Comparison of ENCODE assay signal across 9 mouse cellular contexts in genomic region chr1:165765041-165765440, GRCm38 (mm10). TPM values are rescaled to one million over a fixed set of nuclear protein-coding genes. Genes with fewer than 3 reads are reported as not detected.
A peak's percentile ranks its signal among the peaks of the same experiment; 100 is the strongest.
DNase-seq lines count a peak whose midpoint lies in the region; ATAC-seq and TF ChIP-seq lines count a peak whose summit lies in the region.
"Had no signal": no experiment of that assay in that cellular context is flagged by ENCODE, and none has a peak within 500 bp of the region (broad histone marks: within the 10 kb centered on the region; RNA-seq: fewer than 3 reads in every experiment).

No protein-coding gene starts in this region.

- intact Hi-C loops in left cerebral cortex, adult 2 months (cut with DNase I) = no loop called here

- 0 out of 2 replicates have a peak, but pooled peaks have one; percentile 0 for TF ChIP-seq CTCF in bone marrow, adult 2 months (IDR thresholded peaks at IDR 0.05; ENCODE audit: control insufficient read depth, insufficient read depth, low read length)
- TF ChIP-seq CTCF in liver, postnatal 0 days (IDR thresholded peaks at IDR 0.05; ENCODE audit: low read depth) = no peak
- no peak for TF ChIP-seq CTCF in left cerebral cortex, adult 2 months (IDR thresholded peaks at IDR 0.05)

- no peak for ATAC-seq in hindbrain, embryonic 13.5 days (ENCODE audit: low FRiP score)
- no peak for ATAC-seq in hindbrain, embryonic 16.5 days
- no peak for ATAC-seq in heart, embryonic 16.5 days (replicated peaks; ENCODE audit: extremely low read depth, insufficient read depth, low FRiP score)
- no peak for ATAC-seq in liver, postnatal 0 days
- ATAC-seq: Patski had no signal

- no peaks in the 10 kb centered on the region for H3K36me3 ChIP-seq in hindbrain, embryonic 13.5 days
- no peaks in the 10 kb centered on the region for H3K36me3 ChIP-seq in hindbrain, embryonic 16.5 days (ENCODE audit: control insufficient read depth, insufficient read depth, low read length)
- H3K36me3 ChIP-seq in heart, embryonic 16.5 days (ENCODE audit: control insufficient read depth, insufficient read depth) = no peaks in the 10 kb centered on the region
- peaks cover 6% of the 10 kb centered on the region; the same call in 1 of the 2 replicates for H3K36me3 ChIP-seq in liver, postnatal 0 days (replicated peaks; ENCODE audit: insufficient read depth, low read length)

- no peaks in the 10 kb centered on the region for H3K9me3 ChIP-seq in hindbrain, embryonic 13.5 days
- H3K9me3 ChIP-seq in hindbrain, embryonic 16.5 days (ENCODE audit: control insufficient read depth, low read length) = no peaks in the 10 kb centered on the region
- H3K9me3 ChIP-seq in heart, embryonic 16.5 days (replicated peaks; ENCODE audit: control insufficient read depth, low read length) = no peaks in the 10 kb centered on the region
- H3K9me3 ChIP-seq in liver, postnatal 0 days (ENCODE audit: low read length) = no peaks in the 10 kb centered on the region

- H3K4me2 ChIP-seq in hindbrain, embryonic 13.5 days = no peak overlapping the region
- no peak overlapping the region for H3K4me2 ChIP-seq in hindbrain, embryonic 16.5 days (ENCODE audit: low read length)
- peak overlapping the region; percentile 94 for H3K4me2 ChIP-seq in heart, embryonic 16.5 days (ENCODE audit: low read depth, low read length)
- peak overlapping the region; percentile 91 for H3K4me2 ChIP-seq in liver, postnatal 0 days (ENCODE audit: low read depth, low read length)

- H3K27ac ChIP-seq in hindbrain, embryonic 13.5 days = no peak overlapping the region
- no peak overlapping the region for H3K27ac ChIP-seq in hindbrain, embryonic 16.5 days (ENCODE audit: low read depth, low read length)
- H3K27ac ChIP-seq in bone marrow, adult 2 months (ENCODE audit: control insufficient read depth, insufficient read depth, low read depth, low read length, poor library complexity) = peak overlapping the region; percentile 90
- no peak overlapping the region for H3K27ac ChIP-seq in heart, embryonic 16.5 days (ENCODE audit: low read length)
- H3K27ac ChIP-seq in liver, postnatal 0 days (ENCODE audit: low read depth) = peak overlapping the region; percentile 99
- no peak overlapping the region for H3K27ac ChIP-seq in left cerebral cortex, adult 2 months

- DNase-seq in liver, postnatal 0 days = no peak
- DNase-seq in retina, postnatal 1 day = no peak
- DNase-seq in left cerebral cortex, adult 2 months (ENCODE audit: extremely low spot score in 1 of 2, low spot score in 2 of 2) = no peak
- DNase-seq: cerebellum, adult 2 months had no signal

- no peak for TF ChIP-seq EP300 in liver, postnatal 0 days (IDR thresholded peaks at IDR 0.05; ENCODE audit: low read depth)

- 86% methylated on average over 11 of the region's 11 CpGs for WGBS in hindbrain, embryonic 13.5 days
- 89% methylated on average over 11 of the region's 11 CpGs for WGBS in hindbrain, embryonic 16.5 days
- WGBS in bone marrow, adult 2 months = 62% methylated on average over 11 of the region's 11 CpGs
- 89% methylated on average over 11 of the region's 11 CpGs for whole genome bisulfite sequencing in heart, embryonic 16.5 days
- 66% methylated on average over 11 of the region's 11 CpGs for WGBS in liver, postnatal 0 days (ENCODE audit: insufficient replicate concordance)

- TF ChIP-seq POLR2A in bone marrow, adult 2 months (IDR thresholded peaks at IDR 0.05; ENCODE audit: borderline replicate concordance, control insufficient read depth, low read depth, low read length) = no peak; the same call in 1 of the 2 replicates

- H3K27me3 ChIP-seq in hindbrain, embryonic 13.5 days = peaks cover 36% of the 10 kb centered on the region
- H3K27me3 ChIP-seq in hindbrain, embryonic 16.5 days (replicated peaks; ENCODE audit: control insufficient read depth, insufficient read depth, low read length) = peaks cover 9% of the 10 kb centered on the region
- no peaks in the 10 kb centered on the region for H3K27me3 ChIP-seq in heart, embryonic 16.5 days (ENCODE audit: control insufficient read depth, insufficient read depth, low read length)
- H3K27me3 ChIP-seq in liver, postnatal 0 days (ENCODE audit: insufficient read depth, low read length) = no peaks in the 10 kb centered on the region

- H3K4me1 ChIP-seq in hindbrain, embryonic 13.5 days (replicated peaks) = peaks cover 16% of the 10 kb centered on the region
- H3K4me1 ChIP-seq in hindbrain, embryonic 16.5 days (ENCODE audit: control insufficient read depth, insufficient read depth, low read depth, low read length) = peaks cover 9% of the 10 kb centered on the region
- peaks cover 9% of the 10 kb centered on the region for H3K4me1 ChIP-seq in bone marrow, adult 2 months (ENCODE audit: control insufficient read depth, insufficient read depth, low read length)
- H3K4me1 ChIP-seq in heart, embryonic 16.5 days (ENCODE audit: control insufficient read depth, insufficient read depth, low read length) = peaks cover 8% of the 10 kb centered on the region
- peaks cover 61% of the 10 kb centered on the region for H3K4me1 ChIP-seq in liver, postnatal 0 days (ENCODE audit: insufficient read depth)

- 0 out of 2 replicates have a peak overlapping the region, but pooled peaks have one; percentile 4 for H3K4me3 ChIP-seq in hindbrain, embryonic 13.5 days
- H3K4me3 ChIP-seq in hindbrain, embryonic 16.5 days (ENCODE audit: low read length) = no peak overlapping the region
- peak overlapping the region; percentile 92 for H3K4me3 ChIP-seq in bone marrow, adult 2 months (replicated peaks; ENCODE audit: control insufficient read depth, low read depth, low read length)
- H3K4me3 ChIP-seq in heart, embryonic 16.5 days (ENCODE audit: low read length) = peak overlapping the region; percentile 11; the same call in 1 of the 2 replicates
- peak overlapping the region; percentile 93 for H3K4me3 ChIP-seq in liver, postnatal 0 days (ENCODE audit: low read depth, low read length)
- H3K4me3 ChIP-seq in left cerebral cortex, adult 2 months = no peak overlapping the region

- peak overlapping the region; percentile 83; the same call in 1 of the 2 replicates for H3K9ac ChIP-seq in hindbrain, embryonic 13.5 days
- no peak overlapping the region for H3K9ac ChIP-seq in hindbrain, embryonic 16.5 days (ENCODE audit: low read depth, low read length)
- H3K9ac ChIP-seq in heart, embryonic 16.5 days (ENCODE audit: low read length) = no peak overlapping the region
- H3K9ac ChIP-seq in liver, postnatal 0 days (replicated peaks) = peak overlapping the region; percentile 97

RNA-seq across cellular contexts. Expression of gene Creg1, which starts 1.5 kb away (rescaled TPM):
- 24.1 and 31.6 TPM in 2 replicates for polyA plus RNA-seq in hindbrain, embryonic 13.5 days (2015; fragmentation: Nextera tagmentation; extraction: Ambion mirVana)
- polyA plus RNA-seq in hindbrain, embryonic 16.5 days (2015; fragmentation: Nextera tagmentation; extraction: Ambion mirVana) = 42.8 and 42.9 TPM in 2 replicates
- polyA plus RNA-seq in bone marrow, adult 2 months (2011; ENCODE audit: insufficient read depth, insufficient read length, low replicate concordance, missing spikeins) = 288 and 312 TPM in 2 replicates
- 69.8 and 73.2 TPM in 2 replicates for polyA plus RNA-seq in heart, embryonic 16.5 days (2015; fragmentation: Nextera tagmentation; extraction: Ambion mirVana)
- polyA plus RNA-seq in liver, postnatal 0 days (2015; fragmentation: Nextera tagmentation; extraction: Ambion mirVana) = 289 and 305 TPM in 2 replicates
- total RNA-seq in left cerebral cortex, adult 2 months (2021) = 10 to 100 TPM; 24.8 to 29.0 TPM

RNA-seq across cellular contexts. Expression of gene Cd247, which starts 23.4 kb away (rescaled TPM):
- polyA plus RNA-seq in hindbrain, embryonic 13.5 days (2015; fragmentation: Nextera tagmentation; extraction: Ambion mirVana) = 0.60 and 1.5 TPM in 2 replicates
- polyA plus RNA-seq in hindbrain, embryonic 16.5 days (2015; fragmentation: Nextera tagmentation; extraction: Ambion mirVana) = 0.46 and 0.77 TPM in 2 replicates
- polyA plus RNA-seq in bone marrow, adult 2 months (2011; ENCODE audit: insufficient read depth, insufficient read length, low replicate concordance, missing spikeins) = 3.3 and 4.9 TPM in 2 replicates
- 3.9 and 12.8 TPM in 2 replicates for polyA plus RNA-seq in heart, embryonic 16.5 days (2015; fragmentation: Nextera tagmentation; extraction: Ambion mirVana)
- 0.13 and 0.43 TPM in 2 replicates for polyA plus RNA-seq in liver, postnatal 0 days (2015; fragmentation: Nextera tagmentation; extraction: Ambion mirVana)
- total RNA-seq in left cerebral cortex, adult 2 months (2021) = not detected

RNA-seq across cellular contexts. Expression of gene Rcsd1, which starts 55.5 kb away (rescaled TPM):
- polyA plus RNA-seq in hindbrain, embryonic 13.5 days (2015; fragmentation: Nextera tagmentation; extraction: Ambion mirVana) = 12.4 and 13.5 TPM in 2 replicates
- 9.5 and 12.5 TPM in 2 replicates for polyA plus RNA-seq in hindbrain, embryonic 16.5 days (2015; fragmentation: Nextera tagmentation; extraction: Ambion mirVana)
- polyA plus RNA-seq in bone marrow, adult 2 months (2011; ENCODE audit: insufficient read depth, insufficient read length, low replicate concordance, missing spikeins) = 51.6 and 119 TPM in 2 replicates
- polyA plus RNA-seq in heart, embryonic 16.5 days (2015; fragmentation: Nextera tagmentation; extraction: Ambion mirVana) = 99.3 and 111 TPM in 2 replicates
- polyA plus RNA-seq in liver, postnatal 0 days (2015; fragmentation: Nextera tagmentation; extraction: Ambion mirVana) = 14.6 and 15.0 TPM in 2 replicates
- 1 to 10 TPM; 4.9 to 5.8 TPM for total RNA-seq in left cerebral cortex, adult 2 months (2021)

Comparison
In these comparisons a context has a peak if more than half of its experiments do, and no peak if none do; other contexts are left out.
1. H3K4me3 ChIP-seq: peak in hindbrain, embryonic 13.5 days (single experiment), bone marrow, adult 2 months (single experiment), heart, embryonic 16.5 days (single experiment) and liver, postnatal 0 days (single experiment); none in hindbrain, embryonic 16.5 days (single experiment) and left cerebral cortex, adult 2 months (single experiment).
2. H3K9ac ChIP-seq: peak in hindbrain, embryonic 13.5 days (single experiment) and liver, postnatal 0 days (single experiment); none in hindbrain, embryonic 16.5 days (single experiment) and heart, embryonic 16.5 days (single experiment).
3. H3K27ac ChIP-seq: peak in bone marrow, adult 2 months (single experiment) and liver, postnatal 0 days (single experiment); none in hindbrain, embryonic 13.5 days (single experiment), hindbrain, embryonic 16.5 days (single experiment), heart, embryonic 16.5 days (single experiment) and left cerebral cortex, adult 2 months (single experiment).
4. H3K4me2 ChIP-seq: peak in heart, embryonic 16.5 days (single experiment) and liver, postnatal 0 days (single experiment); none in hindbrain, embryonic 13.5 days (single experiment) and hindbrain, embryonic 16.5 days (single experiment).